Mouse (Mus musculus) midbrain, embryonic 11.5 days (tissue): Measurements from ENCODE around the gene Txnrd3. TPM values are rescaled to one million over a fixed set of nuclear protein-coding genes. Genes with fewer than 3 reads are reported as not detected.

Source experiments
- ATAC-seq: fragments of 200-750 bp; cut with Nextera tagmentation; 2 replicates; pipeline ENCODE4 v1.8.0; 2017; ENCODE audit warnings: moderate TSS enrichment, moderate library complexity; ENCODE audit not compliant: low FRiP score
- DNase-seq: peaks from one replicate; pipeline ENCODE4 v3.0.0; 2015; ENCODE audit warnings: low spot score; ENCODE audit errors: missing footprints
- H3K27ac ChIP-seq: fragments of 300-500 bp; sonication (generic); 2 replicates; pipeline ENCODE4 v1.5.1; 2014; ENCODE audit warnings: low read depth, low read length
- H3K27me3 ChIP-seq: fragments of 300-500 bp; sonication (generic); 2 replicates; pipeline ENCODE4 v1.6.1; 2014; ENCODE audit warnings: mild to moderate bottlenecking, low read length, moderate library complexity, mixed read lengths; ENCODE audit not compliant: control insufficient read depth, insufficient read depth
- H3K36me3 ChIP-seq: fragments of 300-500 bp; sonication (generic); 2 replicates; pipeline ENCODE4 v1.6.1; 2014; ENCODE audit warnings: mild to moderate bottlenecking, low read length, moderate library complexity, mixed read lengths; ENCODE audit not compliant: control insufficient read depth, insufficient read depth
- H3K4me1 ChIP-seq: fragments of 300-500 bp; sonication (generic); 2 replicates; pipeline ENCODE4 v1.6.1; 2014; ENCODE audit warnings: low read length; ENCODE audit not compliant: control insufficient read depth, insufficient read depth
- H3K4me2 ChIP-seq: fragments of 300-500 bp; sonication (generic); 2 replicates; pipeline ENCODE4 v1.6.1; 2014; ENCODE audit warnings: mild to moderate bottlenecking, moderate library complexity
- H3K4me3 ChIP-seq: fragments of 300-500 bp; sonication (generic); 2 replicates; pipeline ENCODE4 v1.5.1; 2014; ENCODE audit warnings: low read depth, low read length
- H3K9ac ChIP-seq: fragments of 300-500 bp; sonication (generic); 2 replicates; pipeline ENCODE4 v1.6.1; 2014; ENCODE audit warnings: low read length
- H3K9me3 ChIP-seq: fragments of 300-500 bp; sonication (generic); 2 replicates; pipeline ENCODE4 v1.6.1; 2016; ENCODE audit warnings: low read length; ENCODE audit not compliant: control insufficient read depth
- WGBS: fragments of 180-500 bp; shearing (Covaris S2); extraction: QIAGEN DNeasy Blood & Tissue Kit; methylation state at CpG from one replicate; pipeline ENCODE4 v1.1.7; 2014; 5-methylcytosine and 5-hydroxymethylcytosine counted together
- polyA plus RNA-seq: library from polyadenylated mRNA; unstranded; fragments of >200 nt; fragmentation: Nextera tagmentation; extraction: Ambion mirVana; gene quantifications from 2 replicates; pipeline ENCODE4 v1.2.1, GENCODE M21; 2014

Txnrd3 gene
- polyA plus RNA-seq, result 14.3 and 15.6 TPM in 2 replicates

- H3K27ac ChIP-seq, result peak within 1 kb of the TSS; percentile 71
- no peaks in the 10 kb centered on the region for H3K4me1 ChIP-seq
- H3K27me3 ChIP-seq, result no peaks in the 10 kb centered on the region
- no peaks in the 10 kb centered on the region for H3K36me3 ChIP-seq
- H3K9me3 ChIP-seq, result no peaks in the 10 kb centered on the region
- peak; percentile 98 for DNase-seq
- H3K4me3 ChIP-seq, result peak within 1 kb of the TSS; percentile 57
- under 1% methylated on average over 39 of the region's 51 CpGs for WGBS
- H3K9ac ChIP-seq, result peak within 1 kb of the TSS; percentile 64
- H3K4me2 ChIP-seq, result peak within 1 kb of the TSS; percentile 81
- ATAC-seq, result peak; percentile 89
Measured at GRCm38 (mm10) chr6:89643798-89644270, at the start of gene Txnrd3. TSS of gene Txnrd3 (plus strand) at chr6:89643988.

GRCm38 (mm10) chr6:89595018-89595776, 48.6 kb upstream of the Txnrd3 start, which contains the start of gene Chchd6:
TSS of gene Chchd6 (minus strand) at chr6:89595652.
- ATAC-seq (peak; percentile 100), DNase-seq (peak; percentile 100)
- Histone ChIP-seq H3K9me3 (no peaks in the 10 kb centered on the region; the same call in 1 of the 2 replicates), H3K4me1 (peaks cover 5% of the 10 kb centered on the region), H3K9ac (peak within 1 kb of the TSS; percentile 76), H3K4me2 (peak within 1 kb of the TSS; percentile 80), H3K4me3 (peak within 1 kb of the TSS; percentile 71), H3K27ac (no peak within 1 kb of the TSS), H3K36me3 (no peaks in the 10 kb centered on the region), H3K27me3 (no peaks in the 10 kb centered on the region)
- WGBS, result under 1% methylated on average over 56 of the region's 56 CpGs

- Histone ChIP-seq H3K9me3 (no peaks in the 10 kb centered on the region; the same call in 1 of the 2 replicates), H3K4me1 (peaks cover 5% of the 10 kb centered on the region), H3K9ac (no peak overlapping the region), H3K4me2 (peak overlapping the region; percentile 80), H3K4me3 (peak overlapping the region; percentile 71), H3K27ac (no peak overlapping the region), H3K36me3 (no peaks in the 10 kb centered on the region), H3K27me3 (no peaks in the 10 kb centered on the region)
- ATAC-seq (peak; percentile 62), DNase-seq (no peak)
- 30% methylated on average over 5 of the region's 5 CpGs for WGBS
Measured at GRCm38 (mm10) chr6:89595777-89596146, 48.0 kb upstream of the Txnrd3 start.

GRCm38 (mm10) chr6:89596510-89596909, 47.3 kb upstream of the Txnrd3 start:
- DNase-seq (no peak), ATAC-seq (no peak)
- Histone ChIP-seq H3K4me1 (peaks cover 5% of the 10 kb centered on the region), H3K36me3 (no peaks in the 10 kb centered on the region), H3K9ac (no peak overlapping the region), H3K27ac (no peak overlapping the region), H3K4me3 (no peak overlapping the region), H3K4me2 (no peak overlapping the region), H3K9me3 (no peaks in the 10 kb centered on the region; the same call in 1 of the 2 replicates), H3K27me3 (no peaks in the 10 kb centered on the region)
- WGBS, result 92% methylated on average over 1 of the region's 1 CpGs

- WGBS, result 65% methylated on average over 3 of the region's 3 CpGs
- no peak for ATAC-seq
- no peak overlapping the region for H3K27ac ChIP-seq
- no peak overlapping the region for H3K9ac ChIP-seq
- no peaks in the 10 kb centered on the region for H3K27me3 ChIP-seq
- DNase-seq, result no peak
- H3K4me2 ChIP-seq, result no peak overlapping the region
- no peaks in the 10 kb centered on the region for H3K4me1 ChIP-seq
- H3K36me3 ChIP-seq, result no peaks in the 10 kb centered on the region
- H3K4me3 ChIP-seq, result no peak overlapping the region
- no peaks in the 10 kb centered on the region for H3K9me3 ChIP-seq
Measured at GRCm38 (mm10) chr6:89606096-89606495, 37.7 kb upstream of the Txnrd3 start.

GRCm38 (mm10) chr6:89607999-89608398, 35.8 kb upstream of the Txnrd3 start:
- Histone ChIP-seq H3K4me1 (no peaks in the 10 kb centered on the region; the same call in 1 of the 2 replicates), H3K4me3 (no peak overlapping the region), H3K27me3 (no peaks in the 10 kb centered on the region), H3K36me3 (no peaks in the 10 kb centered on the region), H3K27ac (no peak overlapping the region), H3K9me3 (no peaks in the 10 kb centered on the region), H3K9ac (no peak overlapping the region), H3K4me2 (no peak overlapping the region)
- ATAC-seq (no peak), DNase-seq (peak; percentile 79)
- WGBS, result 51% methylated on average over 4 of the region's 4 CpGs

- 52% methylated on average over 15 of the region's 15 CpGs for WGBS
- peaks cover 27% of the 10 kb centered on the region for H3K4me1 ChIP-seq
- peak; percentile 94 for DNase-seq
- H3K27me3 ChIP-seq, result no peaks in the 10 kb centered on the region
- no peaks in the 10 kb centered on the region for H3K36me3 ChIP-seq
- no peak overlapping the region for H3K4me2 ChIP-seq
- H3K27ac ChIP-seq, result peak overlapping the region; percentile 93
- ATAC-seq, result peak; percentile 91
- H3K9me3 ChIP-seq, result no peaks in the 10 kb centered on the region
- no peak overlapping the region for H3K4me3 ChIP-seq
- H3K9ac ChIP-seq, result peak overlapping the region; percentile 54
Measured at GRCm38 (mm10) chr6:89613336-89614106, 30.3 kb upstream of the Txnrd3 start.

- ATAC-seq (peak; percentile 31), DNase-seq (no peak)
- no peaks in the 10 kb centered on the region for H3K36me3 ChIP-seq
- H3K27ac ChIP-seq, result peak overlapping the region; percentile 93
- no peaks in the 10 kb centered on the region for H3K27me3 ChIP-seq
- 32% methylated on average over 2 of the region's 2 CpGs for WGBS
- H3K9me3 ChIP-seq, result no peaks in the 10 kb centered on the region
- H3K4me1 ChIP-seq, result peaks cover 27% of the 10 kb centered on the region
- H3K4me3 ChIP-seq, result no peak overlapping the region
- peak overlapping the region; percentile 54 for H3K9ac ChIP-seq
- H3K4me2 ChIP-seq, result no peak overlapping the region
Measured at GRCm38 (mm10) chr6:89614107-89614471, 29.7 kb upstream of the Txnrd3 start.
